In the genomic region with DNA sequence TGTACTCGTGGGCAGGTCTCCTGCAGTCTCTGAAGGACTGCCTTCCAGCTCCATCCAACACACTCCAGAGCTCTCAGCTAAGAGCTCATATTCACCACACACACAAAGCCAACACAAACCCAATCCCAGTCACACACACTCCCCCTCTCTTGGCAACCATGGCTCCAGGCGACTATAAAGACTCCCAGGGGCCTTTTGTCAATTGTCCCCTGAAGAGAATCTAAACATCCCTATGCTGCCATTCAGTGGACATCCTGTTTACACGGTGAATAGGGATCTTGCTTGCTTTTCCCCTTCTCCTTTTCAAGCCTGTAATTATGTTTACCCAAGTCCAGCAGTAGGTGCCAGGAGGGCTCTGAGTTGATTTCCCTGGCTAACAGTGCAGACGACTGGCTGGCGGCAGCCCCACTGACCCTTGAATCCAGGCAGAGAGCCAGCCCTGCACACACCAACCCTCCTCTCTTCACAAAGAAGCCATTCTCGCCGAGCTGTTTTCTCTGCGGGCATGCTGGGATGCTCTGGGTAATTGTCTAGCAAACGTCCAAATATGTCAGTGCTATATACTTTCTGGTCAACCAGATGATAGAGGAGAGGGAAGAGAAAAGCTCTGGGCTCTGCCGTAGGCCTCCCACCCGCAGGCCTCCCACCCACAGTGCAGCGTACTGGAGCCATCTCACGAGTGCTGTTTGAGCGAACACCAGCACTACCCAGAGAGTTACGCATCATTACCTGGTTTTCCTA, we compare ENCODE assay signal across 9 mouse cellular contexts.
DNase-seq lines count a peak whose midpoint lies in the region; ATAC-seq and TF ChIP-seq lines count a peak whose summit lies in the region.
"Had no signal": no experiment of that assay in that cellular context is flagged by ENCODE, and none has a peak within 500 bp of the region (broad histone marks: within the 10 kb centered on the region; RNA-seq: fewer than 3 reads in every experiment).

No protein-coding gene starts in this region.

- H3K27ac ChIP-seq in midbrain, embryonic 11.5 days (ENCODE audit: low read depth, low read length), result peak overlapping the region; percentile 67
- no peak overlapping the region for H3K27ac ChIP-seq in stomach, embryonic 15.5 days
- no peak overlapping the region for H3K27ac ChIP-seq in thymus, adult 2 months (ENCODE audit: control insufficient read depth, insufficient read depth, low read length)
- H3K27ac ChIP-seq: liver, embryonic 13.5 days had no signal

- TF ChIP-seq CTCF in thymus, adult 2 months (IDR thresholded peaks at IDR 0.05; ENCODE audit: borderline replicate concordance, control insufficient read depth, extremely low read depth, insufficient read depth, low read length, poor library complexity), result no peak

- peak; percentile 93 for ATAC-seq in midbrain, embryonic 11.5 days (ENCODE audit: low FRiP score)
- peak; percentile 43; the same call in 1 of the 2 replicates for ATAC-seq in stomach, embryonic 15.5 days (ENCODE audit: insufficient read depth, low FRiP score, low read depth)

- 14% methylated on average over 15 of the region's 15 CpGs for WGBS in midbrain, embryonic 11.5 days
- WGBS in stomach, embryonic 15.5 days, result 25% methylated on average over 15 of the region's 15 CpGs
- 82% methylated on average over 15 of the region's 15 CpGs for WGBS in thymus, adult 2 months

- H3K36me3 ChIP-seq in midbrain, embryonic 11.5 days (ENCODE audit: control insufficient read depth, insufficient read depth, low read length), result no peaks in the 10 kb centered on the region
- no peaks in the 10 kb centered on the region for H3K36me3 ChIP-seq in stomach, embryonic 15.5 days
- H3K36me3 ChIP-seq in thymus, adult 2 months (ENCODE audit: control insufficient read depth, insufficient read depth, low read length), result no peaks in the 10 kb centered on the region
- H3K36me3 ChIP-seq: liver, embryonic 13.5 days had no signal

- no peaks in the 10 kb centered on the region for H3K9me3 ChIP-seq in midbrain, embryonic 11.5 days (ENCODE audit: control insufficient read depth, low read length)
- H3K9me3 ChIP-seq in stomach, embryonic 15.5 days, result no peaks in the 10 kb centered on the region
- H3K9me3 ChIP-seq: liver, embryonic 13.5 days had no signal

- no peaks in the 10 kb centered on the region for H3K27me3 ChIP-seq in midbrain, embryonic 11.5 days (ENCODE audit: control insufficient read depth, insufficient read depth, low read length)
- no peaks in the 10 kb centered on the region for H3K27me3 ChIP-seq in stomach, embryonic 15.5 days (replicated peaks)
- no peaks in the 10 kb centered on the region for H3K27me3 ChIP-seq in thymus, adult 2 months (ENCODE audit: control insufficient read depth, insufficient read depth, low read length)
- H3K27me3 ChIP-seq: liver, embryonic 13.5 days had no signal

- no peak for TF ChIP-seq POLR2A in thymus, adult 2 months (IDR thresholded peaks at IDR 0.05; ENCODE audit: control insufficient read depth, extremely low read depth, insufficient read depth, low read length, poor library complexity)

- peak overlapping the region; percentile 33 for H3K9ac ChIP-seq in midbrain, embryonic 11.5 days (ENCODE audit: low read length)
- H3K9ac ChIP-seq in stomach, embryonic 15.5 days, result no peak overlapping the region
- H3K9ac ChIP-seq: liver, embryonic 13.5 days had no signal

- H3K4me2 ChIP-seq in midbrain, embryonic 11.5 days, result peak overlapping the region; percentile 19
- no peak overlapping the region for H3K4me2 ChIP-seq in stomach, embryonic 15.5 days
- H3K4me2 ChIP-seq: liver, embryonic 13.5 days had no signal

- peaks cover 11% of the 10 kb centered on the region for H3K4me1 ChIP-seq in midbrain, embryonic 11.5 days (ENCODE audit: control insufficient read depth, insufficient read depth, low read length)
- no peaks in the 10 kb centered on the region for H3K4me1 ChIP-seq in stomach, embryonic 15.5 days
- H3K4me1 ChIP-seq in thymus, adult 2 months (replicated peaks; ENCODE audit: control insufficient read depth, insufficient read depth, low read length), result no peaks in the 10 kb centered on the region
- H3K4me1 ChIP-seq: liver, embryonic 13.5 days had no signal

- no peak overlapping the region for H3K4me3 ChIP-seq in midbrain, embryonic 11.5 days (ENCODE audit: low read depth, low read length)
- H3K4me3 ChIP-seq in stomach, embryonic 15.5 days (replicated peaks), result no peak overlapping the region
- H3K4me3 ChIP-seq in thymus, adult 2 months (ENCODE audit: control insufficient read depth, insufficient read depth, low read length), result no peak overlapping the region
- H3K4me3 ChIP-seq: liver, embryonic 13.5 days had no signal

- DNase-seq in adrenal gland, postnatal 25 days, result peak; percentile 17
- DNase-seq in cerebellum, postnatal 36 days, result peak; percentile 18 to 27
- peak; percentile 11 for DNase-seq in gastrocnemius, postnatal 25 days
- DNase-seq in kidney, adult 18-20 months, result peak; percentile 73
- DNase-seq in left cerebral cortex, adult 9 months (ENCODE audit: low spot score in 2 of 2), result peak; percentile 16 to 49
- DNase-seq in midbrain, embryonic 11.5 days (ENCODE audit: low spot score, missing footprints), result peak; percentile 95
- DNase-seq in thymus, adult 2 months, result no peak
- DNase-seq: liver, embryonic 13.5 days had no signal
